Mouse (Mus musculus): ENCODE results near the gene Clip2.

DNA sequence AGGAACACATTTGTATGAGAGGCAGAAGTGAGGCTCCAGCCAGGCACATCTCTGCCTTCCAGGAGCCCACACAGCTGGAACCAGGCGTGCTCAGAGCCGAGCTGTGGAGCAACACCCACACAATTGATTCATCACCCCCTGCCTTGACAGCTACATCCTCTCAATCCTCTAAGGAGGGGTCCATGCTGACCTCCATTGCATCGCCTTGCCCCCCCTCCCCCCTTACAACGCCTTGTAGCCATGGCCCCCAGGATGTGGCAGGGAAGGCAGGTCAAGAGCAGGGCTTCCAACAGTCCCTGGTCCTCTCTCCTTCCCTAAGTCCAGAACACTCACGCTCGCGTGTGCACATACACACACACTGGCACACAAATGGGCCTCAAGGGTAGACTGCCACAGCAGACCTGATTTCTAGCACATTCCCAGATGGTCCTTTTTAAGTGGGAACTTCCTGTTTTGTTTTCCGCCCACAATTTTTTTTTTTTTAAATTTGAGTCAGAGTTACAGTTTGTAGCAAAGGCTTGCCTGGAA, 16.8 kb upstream of the Clip2 start:
- no peak for TF ChIP-seq CTCF (IDR thresholded peaks at IDR 0.05; ENCODE audit: low read depth, low read length)
- TF ChIP-seq GATA1 (IDR thresholded peaks at IDR 0.05; ENCODE audit: borderline replicate concordance, low read length), result no peak

Measured in G1E (cell line).